Mouse (Mus musculus) megakaryocyte, embryonic 14.5 days (primary cell): Measurements from ENCODE around the gene Gm9945. TPM values are rescaled to one million over a fixed set of nuclear protein-coding genes. Genes with fewer than 3 reads are reported as not detected.

Source experiments
- H3K27me3 ChIP-seq: replicated peaks from 2 replicates; pipeline ENCODE3; 2012; ENCODE audit warnings: inconsistent platforms
- H3K36me3 ChIP-seq: replicated peaks from 2 replicates; pipeline ENCODE3; 2012; ENCODE audit warnings: low read length, inconsistent platforms, mixed read lengths
- H3K4me1 ChIP-seq: 2 replicates; pipeline ENCODE4 v1.6.1; 2012; ENCODE audit warnings: inconsistent platforms
- H3K4me3 ChIP-seq: replicated peaks from 2 replicates; pipeline ENCODE3; 2012; ENCODE audit warnings: moderate library complexity, mild to moderate bottlenecking, inconsistent platforms
- H3K9me3 ChIP-seq: 2 replicates; pipeline ENCODE4 v1.6.1; 2012; ENCODE audit warnings: inconsistent platforms
- FLI1 ChIP-seq: IDR thresholded peaks from 2 replicates; pipeline ENCODE4 v1.6.1; 2012; ENCODE audit warnings: low read length, inconsistent platforms, mixed read lengths
- GATA1 ChIP-seq: IDR thresholded peaks from 3 replicates; pipeline ENCODE4 v1.6.1; 2012; ENCODE audit warnings: mixed read lengths, low read length, inconsistent platforms, borderline replicate concordance
- polyA plus RNA-seq: library from polyadenylated mRNA; stranded (reverse); fragments of >175 nt; gene quantifications from 2 replicates; pipeline ENCODE4 v1.2.3, GENCODE M21; 2012; ENCODE audit warnings: low replicate concordance; ENCODE audit not compliant: insufficient read depth

The Gm9945 gene
- polyA plus RNA-seq, 1 experiment = not detected

DNA sequence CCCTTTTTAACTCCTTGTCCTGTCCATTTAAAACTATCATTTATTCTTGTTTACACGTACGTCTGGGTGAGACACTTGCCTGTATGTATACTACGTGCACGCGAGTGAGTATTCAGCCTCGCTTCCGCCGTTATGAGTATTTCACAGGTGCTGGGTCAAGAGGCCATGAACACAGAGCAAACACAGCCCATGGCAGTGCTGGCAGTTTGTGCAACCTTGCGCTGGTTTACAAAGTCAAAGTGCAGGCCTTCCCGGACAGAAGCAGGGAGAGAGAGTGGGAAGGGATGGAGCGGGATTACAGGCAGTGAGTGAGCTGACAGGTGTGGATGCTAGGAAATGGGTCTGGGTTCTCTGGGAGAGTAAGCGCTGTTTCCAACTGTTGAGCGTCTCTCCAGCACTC, 33.8 kb upstream of the Gm9945 start:
- H3K9me3 ChIP-seq = no peaks in the 10 kb centered on the region

DNA sequence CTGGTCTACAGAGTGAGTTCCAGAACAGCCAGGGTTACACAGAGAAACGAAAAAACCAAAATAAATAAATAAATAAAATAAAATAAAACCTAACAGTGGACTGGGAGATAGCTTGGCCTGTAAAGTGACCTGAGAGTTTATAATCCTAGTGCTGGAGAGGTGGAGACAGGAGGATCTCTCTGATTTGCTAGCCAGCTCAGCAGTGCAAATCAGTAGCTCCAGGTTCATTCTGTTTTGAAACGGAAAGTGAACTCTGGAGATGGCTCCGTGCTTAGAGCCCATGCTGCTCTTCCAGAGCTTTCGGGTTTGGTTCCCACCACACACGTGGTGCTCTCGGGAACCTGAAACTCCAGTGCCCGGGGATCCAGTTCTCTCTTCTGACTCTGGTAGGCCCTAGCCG, 32.0 kb upstream of the Gm9945 start:
- Histone ChIP-seq H3K9me3 (no peaks in the 10 kb centered on the region), H3K4me3 (no peak overlapping the region), H3K36me3 (no peaks in the 10 kb centered on the region), H3K27me3 (peaks cover 38% of the 10 kb centered on the region), H3K4me1 (peaks cover 36% of the 10 kb centered on the region)
- no peak for TF ChIP-seq FLI1
- TF ChIP-seq GATA1 = no peak

More for the DNA sequence above, 33.8 kb upstream of the Gm9945 start:
- Histone ChIP-seq H3K4me1 (peaks cover 52% of the 10 kb centered on the region), H3K4me3 (no peak overlapping the region), H3K27me3 (peaks cover 27% of the 10 kb centered on the region), H3K36me3 (no peaks in the 10 kb centered on the region)
- TF ChIP-seq FLI1 = no peak
- TF ChIP-seq GATA1 = no peak

DNA sequence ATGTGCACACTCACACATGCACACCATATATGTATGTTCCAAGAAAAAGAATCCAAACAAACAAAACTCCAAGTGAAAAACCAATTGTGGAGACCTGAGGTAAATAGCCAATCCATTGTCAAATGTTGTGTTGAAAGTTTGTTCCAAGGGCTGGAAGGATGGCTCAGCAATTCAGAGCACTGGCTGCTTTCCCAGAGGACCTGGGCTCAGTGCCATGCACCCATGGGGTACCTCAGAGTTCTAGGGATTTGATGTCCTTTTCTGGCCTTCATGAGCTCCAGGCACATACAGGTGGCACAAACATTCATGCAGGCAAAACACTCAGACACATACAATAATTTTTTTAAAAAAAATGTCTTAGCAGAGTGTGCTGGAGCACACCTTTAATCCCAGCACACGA, 31.4 kb upstream of the Gm9945 start:
- peaks cover 32% of the 10 kb centered on the region for H3K4me1 ChIP-seq
- H3K27me3 ChIP-seq = peaks cover 40% of the 10 kb centered on the region
- no peak overlapping the region for H3K4me3 ChIP-seq
- H3K9me3 ChIP-seq = no peaks in the 10 kb centered on the region
- TF ChIP-seq GATA1 (no peak), FLI1 (no peak)
- no peaks in the 10 kb centered on the region for H3K36me3 ChIP-seq

DNA sequence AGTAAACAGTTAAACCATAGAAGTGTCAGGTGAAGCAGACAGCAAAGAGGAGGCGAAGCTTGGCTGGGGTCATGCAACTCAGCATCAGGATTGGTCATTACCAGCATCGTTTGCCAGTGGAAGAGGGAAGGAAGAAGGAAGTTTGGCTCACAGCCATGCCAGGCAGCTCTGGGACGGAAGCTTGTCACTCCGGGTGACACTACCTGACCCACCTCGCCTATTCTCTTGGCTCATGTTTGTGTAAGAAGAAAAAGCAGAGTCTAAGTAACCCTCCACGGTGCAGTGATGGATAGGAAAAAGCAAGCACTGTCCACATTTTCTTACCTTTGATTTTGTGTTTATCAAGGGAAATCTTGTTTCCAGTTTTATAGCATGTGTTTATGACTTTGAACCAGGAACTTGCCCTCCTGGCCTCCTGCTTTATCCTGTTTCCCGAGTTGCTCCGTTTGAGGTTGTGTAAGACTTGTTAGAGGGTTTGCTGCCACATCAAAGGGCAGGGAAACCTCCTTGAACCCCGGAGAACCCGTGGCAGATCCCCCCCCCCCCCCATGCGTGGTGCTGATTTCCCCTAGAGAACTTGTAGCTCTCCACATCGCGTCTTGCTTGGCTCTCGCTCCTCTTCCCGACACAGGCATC, 29.8 kb upstream of the Gm9945 start:
- H3K4me1 ChIP-seq = peaks cover 30% of the 10 kb centered on the region
- H3K27me3 ChIP-seq = peaks cover 52% of the 10 kb centered on the region
- no peaks in the 10 kb centered on the region for H3K9me3 ChIP-seq
- H3K4me3 ChIP-seq = no peak overlapping the region
- TF ChIP-seq FLI1 (no peak), GATA1 (no peak)
- no peaks in the 10 kb centered on the region for H3K36me3 ChIP-seq

DNA sequence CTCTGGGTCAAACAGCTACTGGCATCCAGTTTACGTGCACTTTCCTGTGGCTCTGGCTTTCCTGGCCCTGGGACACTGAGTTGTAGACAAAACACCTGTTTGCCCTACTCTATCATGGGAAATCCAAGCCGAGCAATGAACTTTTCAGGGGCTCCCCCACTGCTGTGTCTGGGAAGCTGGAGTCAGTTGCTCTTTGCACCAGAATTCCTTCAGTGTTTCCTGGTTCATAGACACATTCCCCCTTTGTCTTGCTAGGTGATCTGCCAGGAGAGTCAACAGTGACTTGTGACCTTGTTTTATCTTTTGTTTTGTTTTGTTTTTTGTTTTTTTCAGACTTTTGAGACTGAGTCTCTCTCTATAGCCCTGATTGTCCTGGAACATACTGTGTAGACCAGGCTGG, 28.6 kb upstream of the Gm9945 start:
- Histone ChIP-seq H3K4me1 (peaks cover 25% of the 10 kb centered on the region), H3K9me3 (no peaks in the 10 kb centered on the region), H3K27me3 (peaks cover 53% of the 10 kb centered on the region), H3K4me3 (no peak overlapping the region), H3K36me3 (no peaks in the 10 kb centered on the region)
- TF ChIP-seq FLI1 (no peak), GATA1 (no peak)

DNA sequence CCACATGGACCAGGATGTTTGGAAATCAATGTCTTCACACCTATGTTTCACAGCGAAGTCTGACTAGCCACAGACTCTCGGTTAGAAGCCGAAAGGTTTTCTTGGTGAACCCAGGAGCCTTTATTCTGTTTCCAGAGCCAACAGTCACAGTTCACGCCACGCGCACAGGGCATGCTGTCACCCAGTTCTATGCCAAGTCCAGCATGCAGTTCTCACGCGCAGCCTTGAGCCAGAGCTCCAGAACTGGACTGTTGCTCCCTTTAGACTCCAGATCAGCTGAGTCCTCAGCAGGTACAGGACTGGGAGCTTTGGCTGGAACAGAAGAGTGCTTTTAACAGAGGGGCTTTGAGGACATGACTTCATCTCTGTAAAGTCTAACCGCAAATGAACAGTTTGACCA, 27.6 kb upstream of the Gm9945 start:
- Histone ChIP-seq H3K4me1 (peaks cover 35% of the 10 kb centered on the region), H3K4me3 (no peak overlapping the region), H3K9me3 (peaks cover 2% of the 10 kb centered on the region; the same call in 1 of the 2 replicates), H3K36me3 (no peaks in the 10 kb centered on the region), H3K27me3 (peaks cover 62% of the 10 kb centered on the region)
- TF ChIP-seq GATA1 (no peak), FLI1 (no peak)

DNA sequence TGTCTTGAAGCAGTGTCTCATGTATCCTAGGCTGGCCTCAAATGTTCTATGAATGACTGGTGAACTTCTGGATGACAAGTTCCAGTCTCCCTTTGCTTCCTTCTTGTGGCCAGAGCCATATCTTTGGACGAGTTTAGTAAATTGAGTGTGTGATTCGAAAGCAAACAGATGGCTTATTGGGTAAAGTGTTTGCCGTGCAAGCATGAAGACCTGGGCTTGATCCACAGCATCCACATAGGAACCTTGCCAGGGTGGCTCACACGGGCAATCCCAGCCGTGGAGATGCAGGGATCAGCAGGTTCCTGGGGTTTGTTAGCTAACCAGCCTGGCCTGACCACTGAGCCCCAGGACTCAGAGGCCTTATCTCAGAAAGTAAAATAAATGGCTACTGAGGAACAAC, 26.9 kb upstream of the Gm9945 start:
- no peaks in the 10 kb centered on the region for H3K36me3 ChIP-seq
- TF ChIP-seq GATA1 = no peak
- no peak for TF ChIP-seq FLI1
- peaks cover 5% of the 10 kb centered on the region; the same call in 1 of the 2 replicates for H3K9me3 ChIP-seq
- no peak overlapping the region for H3K4me3 ChIP-seq
- H3K4me1 ChIP-seq = peaks cover 38% of the 10 kb centered on the region
- H3K27me3 ChIP-seq = peaks cover 69% of the 10 kb centered on the region

DNA sequence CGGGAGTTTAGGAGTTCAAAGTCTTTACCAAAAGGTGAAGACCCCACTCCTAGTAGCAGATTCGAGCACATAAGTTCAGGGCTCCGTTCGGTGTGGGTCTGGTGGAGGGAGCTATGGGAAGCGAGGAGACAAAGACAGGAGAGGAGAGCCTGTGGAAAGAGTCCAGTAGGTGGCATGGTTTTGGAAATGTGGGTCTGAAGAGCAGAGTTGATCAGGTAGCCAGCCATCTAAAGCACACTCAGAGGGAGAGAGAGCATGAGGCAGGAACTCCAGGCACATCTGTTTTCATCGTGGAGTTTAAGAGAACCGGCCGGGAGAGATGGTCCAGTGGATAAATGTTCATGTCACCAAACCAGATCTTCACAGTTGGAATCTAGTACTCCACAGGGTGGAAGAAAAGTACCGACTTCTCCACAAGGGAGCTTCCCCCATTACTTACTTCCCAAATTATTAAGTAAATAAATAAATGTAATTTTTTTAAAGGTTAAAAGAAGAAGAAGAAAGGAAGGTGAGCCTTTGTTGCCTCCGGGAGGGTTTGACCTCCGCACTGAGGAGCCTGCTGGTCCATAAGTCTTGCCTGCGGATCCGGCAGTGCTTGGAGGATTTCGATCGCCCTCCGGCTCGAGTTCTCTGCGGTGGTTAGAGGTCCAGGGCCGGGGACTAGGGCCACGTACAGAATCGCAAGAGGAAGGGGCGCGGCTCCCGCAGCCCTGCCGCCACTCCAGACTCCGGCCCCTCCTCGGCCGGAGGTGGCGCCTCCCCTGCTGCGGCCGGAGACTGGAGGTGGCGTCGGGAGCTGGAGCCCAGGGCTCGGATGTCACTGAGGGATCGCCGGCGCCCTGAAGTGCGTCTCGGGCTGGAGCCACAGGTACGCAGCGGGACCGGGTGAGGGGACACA, 23.2 kb upstream of the Gm9945 start, which contains the start of the genes Gm10447 and Shroom1:
Gene Gm10447, minus strand, starts transcription at position 637 of the 898 bp plus-strand sequence.
Gene Shroom1, plus strand, starts transcription at position 732 of the 898 bp plus-strand sequence.
- peaks cover 10% of the 10 kb centered on the region; the same call in 1 of the 2 replicates for H3K9me3 ChIP-seq
- no peak for TF ChIP-seq GATA1
- TF ChIP-seq FLI1 = no peak
- peaks cover 77% of the 10 kb centered on the region for H3K27me3 ChIP-seq
- peak within 1 kb of the TSS; percentile 93 for H3K4me3 ChIP-seq
- H3K4me1 ChIP-seq = peaks cover 20% of the 10 kb centered on the region
- H3K36me3 ChIP-seq = no peaks in the 10 kb centered on the region

DNA sequence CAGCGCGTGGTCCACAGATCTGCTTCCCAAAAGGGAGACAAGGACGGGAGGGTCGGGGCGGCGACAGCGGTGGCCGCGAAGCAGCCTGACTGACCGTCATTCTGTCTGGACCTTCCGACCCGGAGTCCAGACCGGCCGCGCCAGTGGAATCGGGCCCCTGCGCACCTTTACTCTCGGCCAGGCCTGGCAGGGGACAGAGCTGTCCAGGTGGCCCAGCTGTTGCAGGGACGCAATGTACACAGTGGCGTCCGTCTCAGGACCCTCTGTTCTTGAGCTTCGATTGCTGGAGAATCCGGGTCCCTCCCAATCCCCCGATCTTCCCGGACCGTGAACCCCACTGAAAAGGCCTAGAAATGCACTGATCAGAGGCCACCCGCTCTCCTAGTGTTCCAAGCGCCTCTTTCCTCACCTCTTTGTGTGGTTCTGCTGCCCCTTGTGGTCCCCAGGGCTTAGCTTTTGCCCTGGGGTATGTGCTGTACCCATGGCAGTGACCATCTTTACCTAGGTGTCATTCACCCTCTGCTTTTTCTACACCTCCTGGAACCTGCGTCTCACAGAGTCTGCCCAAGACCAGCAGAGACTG, 22.5 kb upstream of the Gm9945 start:
- peaks cover 80% of the 10 kb centered on the region for H3K27me3 ChIP-seq
- no peaks in the 10 kb centered on the region for H3K36me3 ChIP-seq
- peaks cover 23% of the 10 kb centered on the region for H3K4me1 ChIP-seq
- peaks cover 10% of the 10 kb centered on the region; the same call in 1 of the 2 replicates for H3K9me3 ChIP-seq
- TF ChIP-seq GATA1 (no peak), FLI1 (no peak)
- H3K4me3 ChIP-seq = peak overlapping the region; percentile 93
